Mouse (Mus musculus): ENCODE measurements around the gene Lst1. TPM values are rescaled to one million over a fixed set of nuclear protein-coding genes. Genes with fewer than 3 reads are reported as not detected.

Lst1 gene
- polyA plus RNA-seq (2012; ENCODE audit: low replicate concordance), result 28.4 and 125 TPM in 2 replicates

DNA sequence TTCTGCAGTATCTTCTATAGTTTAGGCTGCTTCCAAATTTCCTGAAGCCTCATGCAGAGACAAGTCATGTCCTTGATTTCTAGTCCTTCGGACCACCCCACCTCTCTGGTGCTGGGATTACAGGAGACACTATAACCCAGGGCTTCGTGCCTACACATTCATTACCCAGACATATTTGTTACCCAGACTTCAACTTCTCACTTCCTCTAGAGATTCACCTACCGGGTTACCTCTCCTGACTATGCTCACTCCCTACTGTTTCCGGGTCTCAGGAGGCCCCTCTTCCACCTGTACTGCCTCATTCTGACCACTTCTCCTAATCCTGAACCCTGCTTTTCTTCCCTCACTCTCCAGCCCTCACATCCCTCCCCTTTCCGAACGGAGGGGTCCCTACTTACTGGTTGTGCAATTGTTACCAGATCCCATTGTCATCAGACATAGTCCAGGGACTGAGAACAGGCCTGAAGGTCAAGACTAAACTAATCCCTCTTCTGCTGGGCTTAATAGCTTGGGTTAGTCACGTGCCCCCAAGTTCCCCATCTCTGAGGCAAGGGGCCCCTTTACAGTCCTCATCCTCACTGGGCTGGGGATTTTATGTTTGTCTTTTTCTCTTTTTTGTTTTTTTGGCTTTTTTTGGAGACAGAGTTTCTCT lies at the start of gene Lst1:
Gene Lst1, minus strand, starts transcription at position 481 of the 652 bp plus-strand sequence.

DNA sequence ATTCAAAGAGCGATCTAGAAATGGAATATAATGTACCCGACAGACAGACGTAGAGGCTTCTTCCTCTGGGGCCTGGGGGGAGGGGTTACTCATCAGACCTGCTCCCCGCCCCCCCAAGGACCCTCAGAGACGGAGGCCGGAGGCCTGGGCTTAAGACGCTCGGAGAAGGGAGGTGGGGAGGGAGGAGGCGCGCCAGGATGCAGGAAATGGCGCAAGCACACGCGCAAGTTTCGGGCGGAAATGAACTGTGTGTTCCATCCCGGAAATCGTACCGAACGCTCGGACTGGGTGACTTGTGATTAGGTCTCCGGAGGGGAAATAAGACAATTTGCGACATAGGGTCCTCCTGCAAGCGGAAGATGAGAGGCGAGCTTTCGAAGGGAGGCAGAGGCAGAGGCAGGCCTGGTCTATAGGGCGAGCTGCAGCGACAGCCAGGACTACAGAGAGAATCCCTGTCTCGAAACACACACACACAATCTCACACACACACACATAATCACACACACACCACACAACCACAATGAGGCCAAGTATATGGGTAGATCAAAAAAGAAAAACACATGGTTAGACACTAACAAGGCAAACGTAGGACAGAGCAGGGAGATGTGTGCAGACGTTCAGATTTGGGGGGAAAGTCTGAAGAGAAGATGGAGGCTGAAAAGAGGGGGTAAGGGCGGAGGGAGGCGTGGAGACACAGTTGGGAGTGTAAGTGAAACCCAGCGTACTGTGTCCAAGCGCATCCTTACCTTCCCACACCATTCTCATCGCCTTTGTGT lies 47.6 kb upstream of the Lst1 start, which contains the start of gene Nfkbil1:
Gene Nfkbil1, minus strand, starts transcription at position 179 of the 776 bp plus-strand sequence.

DNA sequence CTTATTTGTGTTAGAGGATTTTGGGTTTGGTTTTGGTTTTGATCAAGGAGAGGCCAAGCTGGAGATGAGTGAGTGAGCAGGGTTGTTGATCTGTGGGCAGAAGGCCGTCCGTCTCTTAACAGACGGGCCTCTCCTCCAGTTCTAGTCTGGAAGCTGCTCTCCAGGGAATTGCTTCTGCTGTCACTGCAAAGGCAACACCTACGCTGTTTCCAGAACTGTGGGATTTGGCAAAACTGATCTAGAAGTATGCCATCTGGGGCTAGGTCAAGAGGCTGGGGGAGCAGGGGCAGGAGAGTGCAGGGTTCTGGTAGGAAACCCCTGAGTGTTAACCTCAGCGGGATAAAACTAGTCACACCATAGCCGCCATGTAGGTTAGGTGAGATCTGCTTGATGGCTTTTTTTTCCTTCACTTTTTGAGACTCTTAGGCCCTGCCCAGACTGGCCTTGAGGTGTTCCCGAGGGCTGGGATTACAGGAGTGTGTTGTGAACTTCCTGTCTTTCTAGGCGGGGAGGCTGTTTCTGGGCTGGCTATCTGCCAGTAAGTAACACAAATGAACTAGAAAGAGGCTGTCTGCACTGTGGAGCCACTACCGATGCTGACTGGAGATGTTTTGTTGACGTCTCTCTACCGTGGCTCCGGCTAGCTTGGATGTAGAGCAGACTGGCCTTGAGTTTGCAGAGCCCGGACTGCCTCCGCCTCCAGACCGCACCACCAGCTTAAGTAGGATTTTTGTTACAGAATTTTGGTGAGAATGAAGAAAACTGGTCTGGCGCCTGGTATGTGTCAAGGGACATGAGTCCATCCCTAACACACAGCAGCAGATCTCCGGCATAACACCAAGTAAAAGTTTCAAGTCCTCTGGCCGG lies 45.1 kb upstream of the Lst1 start, which contains the start of gene Atp6v1g2:
Gene Atp6v1g2, plus strand, starts transcription at position 547 of the 867 bp plus-strand sequence.

DNA sequence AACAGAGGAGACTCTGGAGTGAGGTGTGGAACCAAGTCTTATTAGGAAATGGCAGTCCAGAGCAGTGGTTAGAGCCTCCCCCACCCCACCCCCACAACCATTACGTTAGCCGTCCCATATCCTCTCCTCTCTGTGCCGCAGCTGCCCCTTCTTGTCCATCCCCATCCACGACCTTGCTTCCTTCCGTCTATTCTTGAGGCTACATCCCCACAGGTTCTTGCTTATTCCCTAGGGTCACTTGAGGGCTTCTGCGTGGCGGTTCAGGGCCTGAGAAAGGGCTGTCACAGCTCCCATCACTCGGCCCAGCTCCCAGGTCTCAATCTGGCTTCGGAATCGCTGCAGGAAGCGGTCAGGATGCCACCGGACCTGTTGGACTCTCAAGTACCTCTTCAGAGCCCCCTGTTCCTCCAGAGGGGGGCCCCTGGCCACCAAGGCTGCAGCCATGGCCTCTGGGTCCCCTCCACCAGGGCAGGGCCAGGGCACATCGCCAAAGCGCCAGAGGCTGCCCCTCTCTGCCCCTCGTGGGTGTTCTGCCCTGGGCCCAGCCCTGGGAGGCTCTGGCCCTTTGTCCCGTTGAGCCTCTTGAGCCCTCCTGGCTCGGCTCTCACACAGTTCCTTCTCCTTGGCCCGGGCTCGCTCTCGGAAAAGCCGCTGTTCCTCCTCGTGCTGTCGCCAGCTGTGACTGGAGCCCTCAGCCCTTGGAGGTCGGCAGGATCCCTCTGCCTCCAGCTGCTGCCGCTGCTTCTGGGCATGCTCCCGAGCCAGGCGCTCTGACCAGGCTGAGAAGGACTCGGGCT lies 32.1 kb upstream of the Lst1 start, which contains the start of gene Gm16181:
Gene Gm16181, plus strand, starts transcription at position 679 of the 797 bp plus-strand sequence.

DNA sequence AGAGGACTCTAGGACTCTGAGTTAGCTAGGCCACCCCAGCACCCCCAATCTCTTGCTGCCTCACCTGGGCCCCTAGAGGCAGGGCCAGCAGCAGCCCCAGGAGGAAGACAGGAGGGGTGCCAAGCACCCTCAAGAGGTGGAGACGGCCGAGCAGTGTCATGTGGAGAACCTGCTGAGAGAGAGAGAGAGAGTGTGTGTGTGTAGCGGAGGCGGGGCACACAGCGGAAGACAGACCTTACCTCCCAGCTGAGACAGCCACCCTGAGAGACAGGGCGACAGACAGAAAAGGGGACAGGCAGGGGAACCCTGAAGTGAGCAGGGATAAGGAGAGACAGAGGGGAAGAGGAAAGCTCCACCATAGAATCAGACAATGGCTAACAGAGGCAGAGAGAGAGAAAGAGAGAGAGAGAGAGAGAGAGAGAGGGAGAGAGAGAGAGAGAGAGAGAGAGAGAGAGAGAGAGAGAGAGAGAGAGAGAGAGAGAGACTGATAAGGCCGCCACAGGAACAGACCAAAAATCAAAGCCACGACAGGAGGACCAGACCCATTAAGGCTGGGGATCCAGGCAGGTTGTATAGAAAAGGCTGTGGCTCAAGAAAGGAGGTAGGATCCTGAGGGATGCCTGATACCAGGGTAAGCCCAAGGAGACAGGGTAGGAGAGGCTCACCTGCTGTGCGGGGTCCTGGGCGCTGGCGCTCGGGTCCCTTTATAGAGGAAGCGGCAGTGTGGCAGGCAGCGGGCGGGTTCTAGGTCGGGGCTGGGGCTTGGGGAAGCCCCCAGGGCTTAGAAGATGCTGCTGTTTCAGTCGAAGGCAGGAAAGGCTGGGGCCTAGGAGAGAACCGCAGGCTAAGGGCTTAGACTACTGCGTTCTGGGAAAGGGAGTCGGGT lies 16.5 kb upstream of the Lst1 start, which contains the start of gene Lta:
Gene Lta, minus strand, starts transcription at position 858 of the 886 bp plus-strand sequence.

DNA sequence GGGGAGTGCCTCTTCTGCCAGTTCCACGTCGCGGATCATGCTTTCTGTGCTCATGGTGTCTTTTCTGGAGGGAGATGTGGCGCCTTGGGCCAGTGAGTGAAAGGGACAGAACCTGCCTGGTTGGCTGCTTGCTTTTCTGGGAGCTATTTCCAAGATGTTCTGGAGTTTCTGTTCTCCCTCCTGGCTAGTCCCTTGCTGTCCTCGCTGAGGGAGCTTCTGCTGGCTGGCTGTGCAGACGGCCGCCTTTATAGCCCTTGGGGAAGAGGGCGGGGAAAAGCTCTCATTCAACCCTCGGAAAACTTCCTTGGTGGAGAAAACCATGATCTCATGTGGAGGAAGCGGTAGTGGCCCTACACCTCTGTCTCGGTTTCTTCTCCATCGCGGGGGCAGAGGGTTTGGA lies 13.5 kb upstream of the Lst1 start, which contains the start of gene Tnf:
Gene Tnf, minus strand, starts transcription at position 221 of the 400 bp plus-strand sequence.

DNA sequence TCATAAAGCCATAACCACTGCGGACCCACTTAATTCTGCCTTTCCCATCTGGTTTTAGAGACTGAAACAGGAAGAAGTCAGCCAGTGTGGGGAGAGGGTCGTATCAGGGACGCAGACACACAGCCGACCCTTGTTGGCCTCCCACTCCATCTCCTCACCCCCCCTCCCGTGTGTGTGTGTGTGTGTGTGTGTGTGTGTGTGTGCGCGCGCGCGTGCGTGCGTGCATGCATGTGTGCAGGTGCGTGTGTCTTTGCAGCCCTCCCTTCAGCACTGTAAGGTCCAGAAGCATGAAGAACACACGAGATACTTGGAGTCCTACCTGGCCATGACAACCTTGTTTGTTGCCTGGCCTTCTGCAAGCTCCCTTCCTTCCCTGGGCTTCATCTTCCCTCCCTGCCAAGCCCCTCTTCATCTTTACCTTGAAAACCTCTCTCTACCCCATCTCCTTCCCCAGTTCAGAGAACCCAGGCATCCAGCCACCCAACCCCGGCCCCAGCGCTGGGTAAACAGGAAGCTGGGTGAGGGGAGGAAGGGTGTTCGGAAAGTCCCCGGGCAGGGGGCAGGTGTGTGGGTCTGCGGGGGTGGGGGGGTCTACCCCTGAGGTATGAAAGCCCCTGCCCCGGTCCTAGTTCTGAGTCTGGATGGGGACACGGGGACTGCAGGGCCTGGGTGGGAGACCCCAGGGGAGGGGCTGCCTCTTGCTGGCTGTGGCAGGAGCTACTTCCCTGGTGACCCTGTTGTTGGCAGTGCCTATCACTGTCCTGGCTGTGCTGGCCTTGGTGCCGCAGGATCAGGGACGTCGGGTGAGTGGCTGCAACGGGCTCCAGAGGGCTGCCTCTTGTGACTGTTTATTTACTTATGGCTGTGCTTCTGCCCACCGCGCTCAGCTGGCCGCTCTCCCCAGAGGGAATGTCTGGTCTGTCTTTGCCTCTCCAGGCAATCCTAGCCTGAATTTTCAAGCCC lies 5.9 kb upstream of the Lst1 start, which contains the start of gene Ltb:
Gene Ltb, plus strand, starts transcription at position 559 of the 963 bp plus-strand sequence.

DNA sequence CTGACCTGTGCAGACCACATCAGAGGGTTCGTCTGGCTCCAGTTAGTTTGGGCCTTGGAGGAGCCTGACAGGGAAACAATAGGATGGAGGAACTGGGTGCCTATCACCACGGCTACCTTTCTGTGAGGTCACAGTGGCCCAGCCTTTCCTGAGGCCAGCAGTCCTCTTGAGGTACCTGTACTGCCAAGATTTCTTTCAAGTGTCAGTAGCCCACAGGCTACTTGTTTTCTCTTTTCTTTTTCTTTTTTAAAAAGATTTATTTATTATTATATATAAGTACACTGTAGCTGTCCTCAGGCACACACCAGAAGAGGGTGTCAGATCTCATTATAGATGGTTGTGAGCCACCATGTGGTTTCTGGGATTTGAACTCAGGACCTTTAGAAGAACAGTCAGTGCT lies 12.3 kb downstream of the Lst1 start, which contains the start of gene Aif1:
Gene Aif1, minus strand, starts transcription at position 101 of the 400 bp plus-strand sequence.

DNA sequence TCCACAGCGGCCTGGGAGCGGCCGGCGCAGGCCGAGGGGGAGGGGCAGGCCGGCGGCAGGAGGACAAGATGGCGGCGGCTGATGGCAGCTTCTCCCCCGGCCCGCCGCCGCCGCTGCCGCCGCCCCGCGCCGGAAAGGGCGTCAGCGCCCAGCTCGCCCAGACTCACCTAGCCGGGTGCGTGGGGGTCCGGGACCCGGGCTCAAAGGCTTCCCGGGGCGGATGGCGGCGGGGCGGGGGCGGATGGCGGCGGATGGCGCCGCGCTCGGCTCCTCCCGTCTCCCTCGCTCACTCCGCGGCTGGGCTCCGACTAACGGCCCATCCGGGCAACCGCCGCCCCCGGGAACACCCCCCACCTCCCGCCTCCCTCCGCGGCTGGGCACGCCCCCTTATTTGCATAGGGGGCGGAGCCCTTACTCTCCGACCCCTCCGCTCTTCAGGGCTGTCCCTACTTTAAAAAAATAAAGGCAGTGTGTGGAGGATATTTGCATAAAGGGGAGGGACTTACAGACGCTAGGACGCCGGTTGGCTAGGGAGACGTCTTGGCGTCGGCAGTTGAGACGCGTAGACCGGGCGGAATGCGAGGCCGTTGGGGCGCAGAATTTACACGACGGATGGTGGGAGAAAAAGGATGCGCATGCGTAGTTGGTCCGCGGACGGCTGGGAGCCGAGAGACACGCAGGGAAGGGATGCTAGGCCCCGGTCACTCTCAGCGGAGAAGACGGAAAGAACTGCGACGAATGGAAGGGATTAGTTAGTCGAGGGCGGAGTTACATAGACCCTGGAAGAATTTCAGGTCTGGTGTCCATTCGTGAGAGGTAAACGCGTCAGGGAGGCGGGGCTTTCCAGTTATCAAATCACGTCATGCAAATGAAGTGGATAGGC lies 23.4 kb downstream of the Lst1 start, which contains the start of gene Prrc2a:
Gene Prrc2a, minus strand, starts transcription at position 330 of the 883 bp plus-strand sequence.

Other genes starting within 250 kb of the Lst1 start
- 3.0 and 6.4 TPM in 2 replicates for gene Hspa1b, start 229.2 kb downstream of the Lst1 start, polyA plus RNA-seq (2012; ENCODE audit: low replicate concordance)
- not detected in 2 replicates for gene Gm20481, start 218.5 kb downstream of the Lst1 start, polyA plus RNA-seq (2012; ENCODE audit: low replicate concordance)
- gene Hspa1a, start 216.3 kb downstream of the Lst1 start, polyA plus RNA-seq (2012; ENCODE audit: low replicate concordance), result 0.68 and 2.2 TPM in 2 replicates
- not detected in 2 replicates for gene Hspa1l, start 215.7 kb downstream of the Lst1 start, polyA plus RNA-seq (2012; ENCODE audit: low replicate concordance)
- gene Lsm2, start 206.6 kb downstream of the Lst1 start, polyA plus RNA-seq (2012; ENCODE audit: low replicate concordance), result 51.7 and 75.3 TPM in 2 replicates
- 768 and 1,214 TPM in 2 replicates for gene Vars, start 187.5 kb downstream of the Lst1 start, polyA plus RNA-seq (2012; ENCODE audit: low replicate concordance)
- 0.51 and 1.3 TPM in 2 replicates for gene Vwa7, start 171.9 kb downstream of the Lst1 start, polyA plus RNA-seq (2012; ENCODE audit: low replicate concordance)
- gene Sapcd1, start 160.4 kb downstream of the Lst1 start, polyA plus RNA-seq (2012; ENCODE audit: low replicate concordance), result 93.8 and 249 TPM in 2 replicates
- gene Msh5, start 141.7 kb downstream of the Lst1 start, polyA plus RNA-seq (2012; ENCODE audit: low replicate concordance), result 54.6 and 127 TPM in 2 replicates
- 161 and 172 TPM in 2 replicates for gene Clic1, start 138.5 kb downstream of the Lst1 start, polyA plus RNA-seq (2012; ENCODE audit: low replicate concordance)
- 6.4 and 6.5 TPM in 2 replicates for gene Ddah2, start 129.4 kb downstream of the Lst1 start, polyA plus RNA-seq (2012; ENCODE audit: low replicate concordance)
- 0.17 TPM in 1 of 2 replicates, not detected in the other for gene Ly6g6c, start 123.1 kb downstream of the Lst1 start, polyA plus RNA-seq (2012; ENCODE audit: low replicate concordance)
- 0.16 and 0.42 TPM in 2 replicates for gene Mpig6b, start 122.3 kb downstream of the Lst1 start, polyA plus RNA-seq (2012; ENCODE audit: low replicate concordance)
- gene Ly6g6e, start 111.5 kb downstream of the Lst1 start, polyA plus RNA-seq (2012; ENCODE audit: low replicate concordance), result not detected in 2 replicates
- gene Ly6g6d, start 110.4 kb downstream of the Lst1 start, polyA plus RNA-seq (2012; ENCODE audit: low replicate concordance), result not detected in 2 replicates
- gene Ly6g6f, start 102.8 kb downstream of the Lst1 start, polyA plus RNA-seq (2012; ENCODE audit: low replicate concordance), result not detected in 2 replicates
- gene Abhd16a, start 99.2 kb downstream of the Lst1 start, polyA plus RNA-seq (2012; ENCODE audit: low replicate concordance), result 115 and 170 TPM in 2 replicates
- gene Ly6g5c, start 80.2 kb downstream of the Lst1 start, polyA plus RNA-seq (2012; ENCODE audit: low replicate concordance), result not detected in 2 replicates
- gene Ly6g5b, start 73.0 kb downstream of the Lst1 start, polyA plus RNA-seq (2012; ENCODE audit: low replicate concordance), result 0.24 and 0.66 TPM in 2 replicates
- 76.2 and 161 TPM in 2 replicates for gene Gpank1, start 67.0 kb downstream of the Lst1 start, polyA plus RNA-seq (2012; ENCODE audit: low replicate concordance)
- 50.0 and 73.9 TPM in 2 replicates for gene Csnk2b, start 66.4 kb downstream of the Lst1 start, polyA plus RNA-seq (2012; ENCODE audit: low replicate concordance)
- 21.2 and 21.9 TPM in 2 replicates for gene D17H6S53E, start 62.1 kb downstream of the Lst1 start, polyA plus RNA-seq (2012; ENCODE audit: low replicate concordance)
- 0.18 and 0.28 TPM in 2 replicates for gene Apom, start 56.4 kb downstream of the Lst1 start, polyA plus RNA-seq (2012; ENCODE audit: low replicate concordance)
- gene Bag6, start 53.3 kb downstream of the Lst1 start, polyA plus RNA-seq (2012; ENCODE audit: low replicate concordance), result 414 and 841 TPM in 2 replicates
- 1,121 and 1,280 TPM in 2 replicates for gene Prrc2a, start 23.5 kb downstream of the Lst1 start, polyA plus RNA-seq (2012; ENCODE audit: low replicate concordance)
- gene Aif1, start 12.4 kb downstream of the Lst1 start, polyA plus RNA-seq (2012; ENCODE audit: low replicate concordance), result 7.8 and 19.1 TPM in 2 replicates
- gene Ltb, start 6.0 kb upstream of the Lst1 start, polyA plus RNA-seq (2012; ENCODE audit: low replicate concordance), result 883 and 1,534 TPM in 2 replicates
- 8.2 and 10.3 TPM in 2 replicates for gene Tnf, start 13.6 kb upstream of the Lst1 start, polyA plus RNA-seq (2012; ENCODE audit: low replicate concordance)
- 20.2 and 29.6 TPM in 2 replicates for gene Lta, start 16.9 kb upstream of the Lst1 start, polyA plus RNA-seq (2012; ENCODE audit: low replicate concordance)
- not detected in 2 replicates for gene Gm16181, start 32.4 kb upstream of the Lst1 start, polyA plus RNA-seq (2012; ENCODE audit: low replicate concordance)
- 2.8 and 6.8 TPM in 2 replicates for gene Atp6v1g2, start 45.2 kb upstream of the Lst1 start, polyA plus RNA-seq (2012; ENCODE audit: low replicate concordance)
- gene Nfkbil1, start 47.4 kb upstream of the Lst1 start, polyA plus RNA-seq (2012; ENCODE audit: low replicate concordance), result 35.2 and 66.9 TPM in 2 replicates
- gene Ddx39b, start 53.3 kb upstream of the Lst1 start, polyA plus RNA-seq (2012; ENCODE audit: low replicate concordance), result 174 and 194 TPM in 2 replicates
- gene H2-D1, start 74.3 kb upstream of the Lst1 start, polyA plus RNA-seq (2012; ENCODE audit: low replicate concordance), result 496 and 1,202 TPM in 2 replicates
- 21.1 and 21.9 TPM in 2 replicates for gene H2-Q1, start 132.0 kb upstream of the Lst1 start, polyA plus RNA-seq (2012; ENCODE audit: low replicate concordance)
- 3.7 and 12.2 TPM in 2 replicates for gene H2-Q2, start 153.8 kb upstream of the Lst1 start, polyA plus RNA-seq (2012; ENCODE audit: low replicate concordance)
- 331 and 730 TPM in 2 replicates for gene H2-Q4, start 191.2 kb upstream of the Lst1 start, polyA plus RNA-seq (2012; ENCODE audit: low replicate concordance)
- gene H2-Q6, start 236.4 kb upstream of the Lst1 start, polyA plus RNA-seq (2012; ENCODE audit: low replicate concordance), result 245 and 559 TPM in 2 replicates

All from hematopoietic multipotent progenitor cell, adult 10-12 weeks (in vitro differentiated cells).